Mouse (Mus musculus): ENCODE data around the gene Lpar4. TPM values are rescaled to one million over a fixed set of nuclear protein-coding genes. Genes with fewer than 3 reads are reported as not detected.

Lpar4 gene
- total RNA-seq (2014; rRNA removed) (3.7 and 4.3 TPM in 2 replicates), polyA plus RNA-seq (2015; fragmentation: Nextera tagmentation; extraction: Ambion mirVana) (4.8 and 5.1 TPM in 2 replicates)

- ATAC-seq (peak; percentile 84), DNase-seq (ENCODE audit: low spot score) (peak; percentile 68)
- no peak for TF ChIP-seq CTCF (IDR thresholded peaks at IDR 0.05; ENCODE audit: low read depth)
- WGBS, result 27% methylated on average over 11 of the region's 11 CpGs
- Histone ChIP-seq H3K27ac (no peak within 1 kb of the TSS; the same call in 1 of the 2 replicates), H3K4me3 (ENCODE audit: low read length) (peak within 1 kb of the TSS; percentile 44), H3K9me3 (ENCODE audit: low read length) (no peaks in the 10 kb centered on the region), H3K27me3 (ENCODE audit: insufficient read depth, low read length) (no peaks in the 10 kb centered on the region), H3K36me3 (ENCODE audit: insufficient read depth, low read length) (no peaks in the 10 kb centered on the region), H3K4me2 (ENCODE audit: low read depth, low read length) (peak within 1 kb of the TSS; percentile 50), H3K9ac (replicated peaks; ENCODE audit: low read length) (peak within 1 kb of the TSS; percentile 44), H3K4me1 (ENCODE audit: insufficient read depth, low read length) (no peaks in the 10 kb centered on the region)
Measured at GRCm38 (mm10) chrX:106920175-106920827, at the start of gene Lpar4. Lpar4 (plus strand) TSS chrX:106920625.

DNA sequence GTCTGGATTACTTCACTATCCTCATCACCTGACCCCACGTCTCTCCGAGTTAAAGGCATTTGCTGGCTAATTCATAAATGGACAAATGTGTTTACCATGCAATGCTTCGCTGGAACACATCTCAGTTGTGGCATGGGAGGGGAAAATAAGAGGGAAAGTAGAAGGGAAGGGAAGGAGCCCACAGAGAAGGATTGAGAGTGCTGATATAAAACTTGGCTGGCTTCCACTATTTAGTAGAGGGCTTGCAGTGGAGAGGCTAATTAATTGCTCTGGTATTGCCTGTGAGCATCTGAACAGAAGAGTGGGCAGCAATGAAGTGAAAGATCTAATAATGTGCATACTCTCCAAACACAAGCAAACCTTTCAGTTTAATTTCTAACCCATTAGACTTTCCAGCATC lies 49.0 kb upstream of the Lpar4 start:
- no peaks in the 10 kb centered on the region for H3K4me1 ChIP-seq (ENCODE audit: insufficient read depth, low read length)
- no peaks in the 10 kb centered on the region for H3K36me3 ChIP-seq (ENCODE audit: insufficient read depth, low read length)
- H3K4me3 ChIP-seq (ENCODE audit: low read length), result no peak overlapping the region
- H3K27me3 ChIP-seq (ENCODE audit: insufficient read depth, low read length), result no peaks in the 10 kb centered on the region
- ATAC-seq (no peak), DNase-seq (ENCODE audit: low spot score) (peak; percentile 28)
- H3K27ac ChIP-seq, result no peak overlapping the region
- TF ChIP-seq CTCF (IDR thresholded peaks at IDR 0.05; ENCODE audit: low read depth), result no peak
- 49% methylated on average over 3 of the region's 3 CpGs for WGBS
- H3K9ac ChIP-seq (replicated peaks; ENCODE audit: low read length), result no peak overlapping the region
- H3K4me2 ChIP-seq (ENCODE audit: low read depth, low read length), result no peak overlapping the region
- H3K9me3 ChIP-seq (ENCODE audit: low read length), result no peaks in the 10 kb centered on the region

DNA sequence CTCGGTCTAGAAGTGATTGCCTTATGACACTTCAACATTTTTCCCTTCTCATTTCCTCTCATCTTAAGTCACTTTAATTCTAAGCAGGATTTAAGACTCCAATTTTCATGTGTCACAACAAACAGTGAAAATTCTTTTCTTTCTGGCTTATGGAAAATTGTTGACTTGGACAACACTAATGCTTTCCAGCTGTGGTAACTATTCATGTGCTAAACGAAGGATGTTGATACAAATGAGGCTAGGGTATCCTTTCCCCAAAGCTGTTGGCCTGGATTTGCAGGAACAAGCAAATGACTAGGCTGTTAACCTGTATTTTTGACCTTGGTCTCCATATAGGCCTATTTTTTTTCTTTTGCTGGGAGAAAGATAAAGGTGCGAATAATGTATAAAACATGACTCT lies 48.5 kb upstream of the Lpar4 start:
- Histone ChIP-seq H3K27ac (no peak overlapping the region), H3K9me3 (ENCODE audit: low read length) (no peaks in the 10 kb centered on the region), H3K36me3 (ENCODE audit: insufficient read depth, low read length) (no peaks in the 10 kb centered on the region), H3K4me2 (ENCODE audit: low read depth, low read length) (no peak overlapping the region), H3K9ac (replicated peaks; ENCODE audit: low read length) (no peak overlapping the region), H3K4me1 (ENCODE audit: insufficient read depth, low read length) (no peaks in the 10 kb centered on the region), H3K4me3 (ENCODE audit: low read length) (no peak overlapping the region), H3K27me3 (ENCODE audit: insufficient read depth, low read length) (no peaks in the 10 kb centered on the region)
- 36% methylated on average over 3 of the region's 3 CpGs for WGBS
- DNase-seq (ENCODE audit: low spot score) (no peak), ATAC-seq (no peak)
- TF ChIP-seq CTCF (IDR thresholded peaks at IDR 0.05; ENCODE audit: low read depth), result no peak

DNA sequence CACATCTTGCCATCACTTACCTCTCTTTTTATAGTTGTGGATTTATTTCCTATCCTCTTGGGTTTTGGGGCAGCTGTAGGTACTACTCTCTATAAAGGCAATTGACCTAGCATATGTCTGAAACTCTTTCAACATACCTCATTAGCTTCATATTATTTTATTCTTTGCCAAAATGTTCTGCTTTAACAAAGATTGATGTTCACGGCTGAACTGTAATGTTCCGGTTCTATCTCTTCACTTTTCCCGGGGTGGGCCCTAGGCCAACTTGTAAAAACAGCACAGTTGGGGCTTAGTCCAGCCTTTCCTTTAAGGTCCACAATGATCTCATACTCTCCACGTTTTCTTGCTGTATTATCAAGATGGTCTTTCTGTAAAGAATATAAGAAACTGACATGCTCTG lies 48.1 kb upstream of the Lpar4 start:
- WGBS, result 45% methylated on average over 4 of the region's 4 CpGs
- ATAC-seq, result no peak

DNA sequence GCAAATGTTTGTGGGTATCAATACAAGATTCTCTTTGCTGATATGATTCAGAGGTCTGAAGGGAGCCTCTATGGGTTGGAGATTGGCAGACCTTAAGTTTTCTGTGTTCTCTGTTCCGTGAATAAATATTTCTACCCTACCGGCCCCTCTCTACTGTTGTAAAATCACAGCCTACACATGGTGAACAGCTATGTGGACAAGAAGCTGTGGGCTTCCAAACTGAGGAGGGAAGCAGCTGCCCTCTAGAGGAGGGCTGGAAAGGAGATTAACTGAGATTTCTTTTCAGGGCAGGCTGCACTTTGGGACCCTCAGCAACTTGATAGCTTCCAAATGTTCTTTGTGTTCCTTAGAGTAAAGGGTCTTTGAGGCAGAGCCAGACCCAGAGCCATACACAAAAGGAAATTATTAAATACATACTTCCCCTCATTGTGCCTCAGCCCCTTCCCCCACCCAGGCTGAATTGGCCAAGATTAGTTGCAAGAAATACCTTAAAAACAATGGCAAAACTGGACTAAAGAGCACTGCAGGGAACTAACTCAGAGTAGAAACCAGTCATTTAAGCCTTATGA lies 22.6 kb upstream of the Lpar4 start:
- Histone ChIP-seq H3K9me3 (ENCODE audit: low read length) (no peaks in the 10 kb centered on the region), H3K4me2 (ENCODE audit: low read depth, low read length) (no peak overlapping the region), H3K27ac (no peak overlapping the region), H3K4me3 (ENCODE audit: low read length) (no peak overlapping the region), H3K27me3 (ENCODE audit: insufficient read depth, low read length) (no peaks in the 10 kb centered on the region), H3K36me3 (ENCODE audit: insufficient read depth, low read length) (no peaks in the 10 kb centered on the region), H3K4me1 (ENCODE audit: insufficient read depth, low read length) (no peaks in the 10 kb centered on the region), H3K9ac (replicated peaks; ENCODE audit: low read length) (no peak overlapping the region)
- 0 out of 2 replicates have a peak, but pooled peaks have one; percentile 10 for TF ChIP-seq CTCF (IDR thresholded peaks at IDR 0.05; ENCODE audit: low read depth)
- ATAC-seq (no peak), DNase-seq (ENCODE audit: low spot score) (no peak)
- 73% methylated on average over 2 of the region's 2 CpGs for WGBS

More for the DNA sequence above, 48.1 kb upstream of the Lpar4 start:
- no peak overlapping the region for H3K27ac ChIP-seq
- TF ChIP-seq CTCF (IDR thresholded peaks at IDR 0.05; ENCODE audit: low read depth), result no peak
- no peaks in the 10 kb centered on the region for H3K27me3 ChIP-seq (ENCODE audit: insufficient read depth, low read length)
- no peaks in the 10 kb centered on the region for H3K4me1 ChIP-seq (ENCODE audit: insufficient read depth, low read length)
- H3K9ac ChIP-seq (replicated peaks; ENCODE audit: low read length), result no peak overlapping the region
- H3K4me3 ChIP-seq (ENCODE audit: low read length), result no peak overlapping the region
- H3K4me2 ChIP-seq (ENCODE audit: low read depth, low read length), result no peak overlapping the region
- H3K9me3 ChIP-seq (ENCODE audit: low read length), result no peaks in the 10 kb centered on the region
- no peaks in the 10 kb centered on the region for H3K36me3 ChIP-seq (ENCODE audit: insufficient read depth, low read length)
- DNase-seq (ENCODE audit: low spot score), result no peak

GRCm38 (mm10) chrX:106920828-106921619 lies 599 bp downstream of the Lpar4 start:
- no peak overlapping the region; the same call in 1 of the 2 replicates for H3K27ac ChIP-seq
- no peaks in the 10 kb centered on the region for H3K27me3 ChIP-seq (ENCODE audit: insufficient read depth, low read length)
- DNase-seq (ENCODE audit: low spot score) (no peak), ATAC-seq (no peak)
- TF ChIP-seq CTCF (IDR thresholded peaks at IDR 0.05; ENCODE audit: low read depth), result no peak
- 16% methylated on average over 9 of the region's 9 CpGs for WGBS
- H3K36me3 ChIP-seq (ENCODE audit: insufficient read depth, low read length), result no peaks in the 10 kb centered on the region
- no peaks in the 10 kb centered on the region for H3K9me3 ChIP-seq (ENCODE audit: low read length)
- H3K9ac ChIP-seq (replicated peaks; ENCODE audit: low read length), result peak overlapping the region; percentile 44
- peak overlapping the region; percentile 44 for H3K4me3 ChIP-seq (ENCODE audit: low read length)
- no peaks in the 10 kb centered on the region for H3K4me1 ChIP-seq (ENCODE audit: insufficient read depth, low read length)
- H3K4me2 ChIP-seq (ENCODE audit: low read depth, low read length), result peak overlapping the region; percentile 50

Measured in hindbrain, postnatal 0 days (tissue).